Mouse (Mus musculus): ENCODE data around the gene Pdha1.

DNA sequence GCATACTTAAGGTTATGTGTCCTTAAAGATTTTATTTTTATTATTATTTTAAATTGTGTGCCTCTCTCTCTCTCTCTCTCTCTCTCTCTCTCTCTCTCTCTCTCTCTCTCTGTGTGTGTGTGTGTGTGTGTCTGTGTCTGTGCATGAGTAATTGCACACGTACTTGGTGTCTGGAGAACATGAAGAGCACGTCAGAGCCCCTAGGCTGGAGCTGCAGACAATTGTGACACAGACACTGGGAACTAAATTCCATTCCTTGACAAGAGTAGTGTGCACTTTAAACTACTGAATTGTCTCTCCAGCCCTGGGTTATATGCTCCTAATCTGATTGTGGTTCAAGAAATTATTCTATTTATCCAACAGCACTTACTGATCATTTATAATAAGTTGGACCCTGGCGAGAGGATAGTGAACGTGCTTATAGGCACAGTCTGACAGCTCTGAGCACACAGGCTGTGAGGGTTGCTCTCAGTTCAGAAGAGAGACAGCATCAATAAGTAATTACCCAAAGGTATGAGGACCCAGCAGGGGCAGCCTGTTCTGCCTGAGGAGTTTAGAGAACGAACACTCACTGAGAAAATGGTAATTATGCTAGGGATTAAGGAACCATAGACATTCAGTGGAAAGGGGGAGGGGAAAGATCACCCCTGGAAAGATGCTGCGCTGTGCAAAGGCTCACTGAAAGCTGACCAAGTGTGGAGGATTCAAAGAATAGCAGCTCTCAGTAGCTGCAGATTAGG lies 28.2 kb upstream of the Pdha1 start:
- no peak for TF ChIP-seq GATA1 (IDR thresholded peaks at IDR 0.05; ENCODE audit: low read length)
- TF ChIP-seq TAL1 (IDR thresholded peaks at IDR 0.05; ENCODE audit: low read length) = no peak
